Mouse (Mus musculus) adrenal gland, adult (tissue): ENCODE measurements around the gene Sec24d.

ENCODE experiments used
- DNase-seq, 2 experiments: peaks; one replicate each; pipeline ENCODE4 v3.0.0; 2022 to 2023; ENCODE audit warnings: low spot score in 1 of 2; ENCODE audit not compliant: inconsistent age in 2 of 2

Gene Sec24d

DNA sequence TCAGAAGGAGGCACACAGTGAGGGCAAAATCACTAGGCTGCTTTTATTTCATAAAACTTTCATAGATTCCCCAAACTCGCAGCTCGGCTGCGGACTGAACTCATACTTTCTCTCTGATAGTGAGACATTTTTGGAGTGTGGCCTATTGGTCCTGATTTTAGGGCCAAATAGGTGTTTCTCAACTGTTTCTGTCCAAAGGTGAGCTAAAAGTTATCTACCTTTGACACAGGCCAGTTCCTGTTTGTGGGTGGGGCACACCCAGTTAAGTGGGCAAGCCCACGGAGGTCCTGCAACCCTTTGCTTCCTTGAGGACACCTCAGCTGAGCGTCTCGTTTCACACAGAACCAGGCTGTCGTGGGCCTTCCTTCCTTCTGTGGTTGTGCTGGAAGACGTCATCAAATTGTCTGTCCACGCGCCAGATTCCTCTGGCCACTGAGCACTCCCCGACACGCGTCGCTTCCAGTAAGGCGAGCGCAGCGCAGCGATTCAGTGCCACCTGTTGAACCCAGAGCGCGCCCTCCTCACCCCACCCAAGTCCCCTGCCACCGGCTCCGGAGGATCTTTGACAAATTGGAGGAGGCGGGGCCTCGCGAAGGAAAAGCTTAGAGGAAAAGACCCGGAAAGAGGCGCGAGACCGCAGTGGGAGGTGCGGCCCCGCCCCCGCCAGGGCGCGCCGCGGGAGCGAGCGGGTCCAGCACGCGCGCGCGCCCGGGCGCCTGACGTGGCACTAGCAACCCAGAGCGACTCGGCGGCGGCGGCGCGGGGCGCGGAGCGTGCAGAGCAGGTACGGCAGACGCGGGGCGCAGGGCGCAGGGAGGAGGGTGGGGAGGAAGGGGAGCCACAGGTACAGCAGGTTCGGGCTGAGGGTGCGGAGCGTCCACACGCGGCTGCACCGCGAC, at the start of gene Sec24d:
Gene Sec24d, plus strand, starts transcription at position 703 of the 899 bp plus-strand sequence.
- peak; percentile 91 to 95 for DNase-seq

DNA sequence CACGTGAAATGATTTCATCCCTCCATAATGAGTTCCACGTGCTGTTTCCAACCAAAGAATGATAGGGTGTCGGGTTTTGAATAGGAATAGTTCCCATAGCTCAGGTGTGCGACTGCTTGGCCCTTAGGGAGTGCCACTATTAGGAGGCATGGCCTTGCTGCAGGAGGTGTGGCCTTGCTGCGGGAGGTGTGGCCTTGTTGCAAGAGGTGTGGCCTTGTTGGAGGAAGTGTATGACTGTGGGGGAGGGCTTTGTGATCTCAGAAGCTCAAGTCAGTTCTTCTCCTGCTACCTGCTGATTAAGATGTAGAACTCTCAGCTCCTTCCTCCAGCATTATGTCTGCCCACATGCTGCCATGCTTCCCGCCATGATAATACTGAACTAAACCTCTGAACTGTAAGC, 48.6 kb upstream of the Sec24d start:
- DNase-seq = no peak

DNA sequence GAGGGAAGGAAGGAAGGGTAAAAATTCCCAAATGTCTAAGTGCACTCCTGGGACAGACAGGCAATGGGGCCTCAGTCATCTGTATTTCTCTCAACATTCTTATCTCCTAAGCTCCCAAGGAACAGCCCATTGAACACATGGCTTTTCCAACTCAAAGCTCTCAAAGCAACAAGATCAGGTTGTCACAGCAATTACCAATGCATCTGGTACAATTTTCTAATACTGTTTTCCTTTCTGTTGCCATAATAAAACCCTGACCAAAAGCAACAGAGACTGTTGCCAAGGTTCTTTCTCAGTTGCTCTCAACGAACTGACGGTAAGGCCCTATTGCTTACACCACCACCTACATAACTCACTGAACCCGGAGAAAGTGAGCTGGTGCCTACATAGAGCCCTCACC, 40.0 kb upstream of the Sec24d start:
- no peak for DNase-seq

DNA sequence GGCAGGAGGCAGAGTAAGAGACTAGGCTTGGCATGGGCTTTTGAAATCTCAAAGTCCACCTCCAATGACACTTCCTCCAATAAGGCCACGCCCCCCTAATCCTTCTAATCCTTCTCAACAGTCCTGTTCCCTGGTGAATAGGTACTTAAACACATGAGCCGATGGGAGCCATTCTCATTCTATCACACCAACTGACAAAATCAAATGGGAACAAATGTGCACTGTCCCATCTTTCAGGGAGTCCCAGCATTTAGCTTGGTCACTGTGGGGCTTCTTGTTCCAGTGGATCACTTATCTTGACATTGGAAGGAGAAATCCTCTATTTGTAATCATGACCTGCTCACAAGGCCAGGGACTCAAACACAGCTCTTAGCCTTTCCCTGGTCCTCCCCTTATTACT, 35.6 kb upstream of the Sec24d start:
- no peak for DNase-seq

DNA sequence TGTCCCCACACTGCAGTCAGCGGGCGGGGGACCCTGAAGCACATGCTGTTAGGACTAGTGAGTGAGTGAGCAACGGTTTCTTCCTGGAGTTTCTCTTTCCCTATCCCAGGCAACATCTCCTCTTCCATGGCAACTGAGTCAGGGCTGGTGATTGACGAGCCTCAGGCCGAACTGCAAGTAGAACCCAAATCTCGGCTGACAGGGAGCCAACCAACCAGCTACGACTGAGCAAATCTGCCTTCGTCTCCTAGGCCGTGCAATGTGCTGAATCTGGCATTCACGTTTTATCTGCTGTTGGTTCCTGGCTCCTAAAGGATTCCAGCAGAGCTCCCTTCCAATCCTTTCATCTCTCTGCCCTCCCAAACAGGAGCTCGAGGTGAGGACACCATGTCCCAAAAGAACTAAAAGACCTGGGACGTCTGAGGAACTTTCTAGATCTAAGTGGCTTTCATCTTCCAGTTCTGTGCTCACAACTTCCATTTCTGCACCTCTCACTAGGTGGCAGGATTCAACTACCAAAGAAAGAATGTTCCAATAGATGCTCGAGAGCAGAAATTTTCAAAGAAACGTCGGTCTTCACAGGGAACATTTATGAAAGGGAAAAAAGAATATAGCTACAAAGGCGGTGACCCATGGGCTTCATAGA, 32.9 kb upstream of the Sec24d start:
- peak; percentile 40 to 88 for DNase-seq

DNA sequence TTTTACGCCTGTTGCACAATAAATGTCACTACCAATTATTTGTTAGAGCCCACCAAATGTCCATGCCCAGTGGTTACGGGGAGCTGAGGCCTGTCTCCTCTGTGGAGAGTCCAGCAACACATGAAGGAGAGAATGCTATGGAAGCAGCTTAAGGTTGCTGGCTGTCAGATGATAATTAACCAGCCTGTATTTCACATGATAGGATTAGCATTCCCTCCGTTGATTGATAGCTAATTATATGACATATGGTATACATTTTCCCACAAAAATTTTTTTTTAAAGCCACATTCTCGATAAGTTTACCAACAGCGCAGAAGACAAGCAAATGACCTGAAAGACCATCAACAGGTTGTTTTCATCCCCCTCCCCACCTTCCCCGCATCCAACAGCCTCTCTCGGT, 31.8 kb upstream of the Sec24d start:
- peak in 1 of 2 experiments; percentile 47 for DNase-seq

DNA sequence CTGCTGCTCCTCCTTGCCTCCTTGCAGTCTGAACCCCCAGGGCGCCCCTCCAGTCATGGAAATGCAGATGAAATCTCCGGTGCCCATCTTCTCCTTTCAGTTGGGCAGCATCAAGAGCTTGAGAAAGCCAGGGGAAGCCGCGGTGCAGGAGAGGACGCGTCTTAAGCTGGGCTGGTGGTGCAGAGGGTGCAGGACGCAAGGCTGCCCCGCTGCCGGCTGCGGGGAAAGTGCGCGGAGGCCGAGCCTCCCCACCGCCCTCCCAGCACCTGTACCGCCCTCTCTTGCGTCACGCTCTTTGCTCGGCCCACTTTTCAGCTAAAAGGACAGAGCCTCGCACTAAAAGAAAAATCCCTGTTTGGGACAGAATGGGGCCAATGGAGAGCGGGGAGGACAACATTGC, 31.3 kb upstream of the Sec24d start, which contains the start of gene Synpo2:
Gene Synpo2, minus strand, starts transcription at position 229 of the 400 bp plus-strand sequence.
- DNase-seq = peak; percentile 81 to 92

DNA sequence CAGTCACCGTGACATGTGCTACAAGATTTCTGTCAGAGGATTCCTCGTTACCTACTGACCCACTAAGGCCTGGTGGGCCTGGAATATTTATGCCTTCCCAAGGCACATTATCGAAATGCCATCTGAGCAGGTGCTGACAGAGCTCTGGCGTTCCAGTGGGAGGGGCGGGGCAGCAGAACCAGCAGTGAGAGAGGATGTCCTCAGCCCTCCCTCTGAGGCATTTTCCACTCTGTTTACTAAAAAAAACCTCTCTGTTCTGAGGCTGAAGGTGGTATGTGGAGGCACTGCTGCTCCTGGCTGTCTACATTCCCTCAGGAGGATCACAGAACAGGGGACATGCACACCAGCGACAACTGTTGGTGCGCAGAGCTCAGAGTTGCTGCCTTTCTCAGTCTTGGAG, 30.2 kb upstream of the Sec24d start:
- DNase-seq = no peak

DNA sequence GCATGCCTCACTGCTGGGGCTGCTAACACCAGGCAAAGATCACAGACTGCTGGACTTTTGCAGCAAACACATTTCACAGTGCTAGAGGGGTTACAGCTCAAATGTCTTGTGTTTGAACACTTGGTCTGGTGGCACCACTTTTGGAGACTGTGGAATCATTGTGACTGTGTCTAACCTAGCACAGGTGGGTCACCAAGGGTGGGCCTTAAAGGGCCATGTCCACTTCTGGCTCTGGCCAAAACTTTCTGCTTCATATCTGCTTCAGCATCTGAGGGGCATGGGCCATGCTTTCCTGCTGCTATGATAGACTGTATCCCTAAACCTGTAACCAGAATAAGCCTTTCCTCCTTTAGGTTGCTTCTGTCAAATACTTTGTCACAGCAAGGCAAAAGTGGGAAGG, 29.8 kb upstream of the Sec24d start:
- DNase-seq = no peak

DNA sequence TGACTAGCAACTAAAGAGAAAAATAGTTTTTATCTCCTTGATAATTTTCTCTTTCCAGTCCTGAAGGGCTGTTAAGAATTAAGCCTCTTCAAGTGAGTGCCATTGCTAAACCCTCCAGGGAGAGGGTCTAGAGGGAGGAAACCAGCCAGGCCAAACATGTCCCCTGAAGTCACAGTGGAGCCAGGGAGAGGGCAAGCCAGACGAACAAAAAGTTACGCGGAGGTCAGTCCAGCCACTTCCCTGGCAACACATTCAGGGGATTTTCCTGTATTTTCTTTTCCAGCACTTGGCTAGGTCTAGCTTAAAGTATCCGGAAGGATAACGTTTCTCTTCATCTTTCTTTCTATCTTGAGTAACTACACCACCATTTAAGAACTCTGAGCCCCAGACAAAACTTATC, 22.9 kb upstream of the Sec24d start:
- DNase-seq = no peak

DNA sequence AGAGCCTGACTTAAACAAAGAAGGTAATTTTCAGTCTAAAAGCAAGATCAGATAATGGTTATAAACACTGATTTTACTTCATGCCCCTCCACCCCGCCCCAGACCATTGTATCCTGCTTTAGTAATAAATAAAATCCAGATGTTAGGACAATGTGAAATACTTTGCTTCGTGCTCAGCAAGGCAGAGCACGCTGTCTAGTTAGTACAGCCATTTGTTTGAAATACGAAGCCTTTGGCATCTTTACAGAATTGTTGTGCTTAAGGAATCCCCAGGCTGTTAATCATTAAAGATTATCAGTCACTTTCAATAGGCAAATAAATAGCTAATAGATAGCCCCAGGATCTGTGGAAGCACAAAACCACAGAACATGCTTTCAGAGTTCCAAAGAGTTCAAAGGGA, 21.6 kb upstream of the Sec24d start:
- DNase-seq = no peak

DNA sequence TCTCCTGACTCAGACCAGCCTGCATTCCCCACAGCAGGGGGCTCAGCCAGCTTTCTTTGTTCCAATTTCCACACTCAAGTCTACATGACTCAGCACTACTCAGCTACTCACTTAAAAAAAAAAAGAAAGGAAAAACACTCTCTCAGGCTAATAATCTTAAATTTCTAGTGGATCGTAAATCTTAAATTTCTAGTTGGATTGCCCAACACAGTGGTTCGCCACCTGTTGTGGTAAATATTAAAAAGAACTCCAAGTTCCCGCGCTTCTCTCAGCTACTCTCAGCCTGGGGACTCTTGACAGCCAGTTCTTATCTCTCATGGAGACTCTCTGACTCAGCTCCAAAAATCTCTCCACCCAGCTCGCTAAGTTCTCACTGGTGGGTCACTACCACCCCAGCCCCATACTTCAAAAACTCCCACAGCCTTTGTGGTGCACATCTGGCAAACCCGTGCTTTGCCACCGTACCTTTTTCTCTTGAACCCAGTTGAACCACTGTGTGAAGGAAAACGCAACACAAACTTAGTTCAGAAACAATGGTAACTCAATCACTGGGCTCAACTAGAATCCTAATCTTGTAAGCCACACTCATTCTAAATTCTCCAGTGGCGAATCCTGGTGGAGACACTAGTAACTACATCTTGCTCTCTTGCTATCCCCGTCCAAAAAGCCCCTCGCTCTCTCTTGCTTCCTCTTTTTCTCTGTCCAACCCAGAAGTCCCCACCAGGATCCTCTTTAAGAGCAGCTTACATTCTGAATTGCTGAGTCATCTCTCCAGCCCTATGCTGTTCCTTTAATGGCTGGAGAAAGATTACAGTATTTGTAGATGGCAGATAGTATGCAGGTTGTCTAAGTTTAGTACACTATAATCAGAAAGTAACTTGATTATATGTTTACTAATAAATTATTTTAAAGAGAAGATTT, 10.8 kb upstream of the Sec24d start:
- no peak for DNase-seq

DNA sequence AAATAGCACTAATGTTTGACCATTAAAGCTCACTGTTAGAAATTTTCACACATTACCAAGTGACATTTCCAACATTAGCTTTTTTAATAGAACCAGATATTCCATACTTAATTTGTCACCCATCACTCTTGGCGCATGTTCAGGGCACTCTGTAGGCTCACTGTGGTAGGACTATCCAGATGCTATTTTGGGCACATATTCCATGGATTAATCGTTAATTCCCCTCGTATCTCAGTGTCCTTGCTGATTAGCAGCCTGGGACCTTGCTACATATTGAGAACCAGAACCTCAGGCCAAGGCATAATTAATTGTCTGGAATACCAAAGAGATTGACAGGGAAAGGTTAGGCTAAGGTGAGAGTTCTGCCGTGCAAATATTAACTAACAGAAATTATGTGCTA, 8.5 kb upstream of the Sec24d start:
- no peak for DNase-seq

DNA sequence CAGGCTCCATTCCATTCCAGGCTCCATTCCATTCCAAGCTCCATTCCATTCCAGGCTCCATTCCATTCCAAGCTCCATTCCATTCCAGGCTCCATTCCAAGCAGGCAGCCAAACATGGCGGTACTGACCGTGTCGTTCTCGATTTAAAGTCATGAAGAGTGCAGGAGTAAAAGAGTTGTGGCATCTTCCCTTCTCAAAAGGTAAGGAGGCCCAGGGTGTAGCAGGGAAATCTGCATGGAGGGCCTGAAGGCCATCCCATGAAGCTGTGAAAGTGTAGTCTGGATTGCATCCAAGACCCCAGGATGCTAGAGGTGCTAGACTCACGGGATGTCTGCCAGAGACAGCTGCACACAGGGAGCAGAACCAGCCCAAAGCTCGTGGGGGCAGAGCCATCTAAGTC, 2.5 kb upstream of the Sec24d start:
- no peak for DNase-seq

DNA sequence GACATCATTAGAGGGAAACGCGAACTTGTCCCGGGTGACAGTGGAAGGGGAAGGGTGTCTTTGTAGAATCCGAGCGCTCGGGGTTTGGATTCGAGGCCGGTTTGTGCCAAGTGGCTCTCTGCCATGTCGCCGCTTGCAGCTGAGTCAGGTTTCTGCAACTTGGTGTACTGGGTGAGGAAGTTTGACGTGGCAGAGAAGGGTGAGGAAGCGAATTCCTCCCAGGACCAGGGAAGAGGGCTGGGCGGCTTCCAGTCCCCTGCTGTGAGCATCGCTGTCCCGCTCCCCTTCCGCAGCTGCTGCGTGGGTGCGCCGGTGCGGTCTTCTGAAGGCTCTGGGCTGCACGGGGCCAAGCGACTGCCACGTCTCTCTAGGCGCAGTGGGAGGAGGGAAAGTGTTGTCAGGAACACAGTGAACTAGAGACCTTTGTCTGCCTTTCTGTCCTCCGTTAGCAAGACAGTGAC, 516 bp downstream of the Sec24d start:
- peak; percentile 86 to 95 for DNase-seq

DNA sequence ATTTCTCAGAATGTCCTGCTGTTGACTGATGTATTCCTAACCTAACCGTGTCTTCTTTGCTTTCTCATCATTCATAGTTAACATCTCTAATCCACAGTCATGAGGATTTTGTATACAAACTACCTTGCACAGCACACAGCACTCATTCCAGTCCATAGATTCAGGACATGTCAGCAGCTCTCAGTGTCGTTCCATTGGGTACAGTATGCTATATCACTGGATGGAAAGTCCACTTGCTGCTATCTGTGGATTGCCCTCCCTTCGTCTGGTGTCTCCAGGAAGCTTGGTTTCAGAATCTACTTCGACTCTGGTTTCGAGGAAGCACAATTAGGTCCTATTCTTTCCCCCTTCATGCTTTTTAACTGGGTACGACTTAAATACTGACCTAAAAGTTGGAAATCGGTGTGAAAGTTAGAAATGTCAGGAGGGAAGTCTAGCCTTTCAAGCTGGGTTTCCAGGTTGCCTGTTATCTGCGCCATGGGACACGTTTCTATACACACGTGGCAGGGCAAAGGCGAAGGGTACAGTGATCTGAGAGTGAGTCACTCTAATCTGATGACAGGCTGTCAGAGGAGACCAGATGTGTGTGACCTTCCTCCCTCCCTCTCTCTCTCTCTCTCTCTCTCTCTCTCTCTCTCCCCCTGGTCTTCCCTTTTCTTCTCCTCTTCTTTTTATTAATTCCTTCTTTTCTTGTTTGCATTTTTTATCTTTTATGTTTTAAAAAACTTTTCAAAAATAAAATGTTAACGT, 15.8 kb downstream of the Sec24d start:
- DNase-seq = peak; percentile 65 to 84

DNA sequence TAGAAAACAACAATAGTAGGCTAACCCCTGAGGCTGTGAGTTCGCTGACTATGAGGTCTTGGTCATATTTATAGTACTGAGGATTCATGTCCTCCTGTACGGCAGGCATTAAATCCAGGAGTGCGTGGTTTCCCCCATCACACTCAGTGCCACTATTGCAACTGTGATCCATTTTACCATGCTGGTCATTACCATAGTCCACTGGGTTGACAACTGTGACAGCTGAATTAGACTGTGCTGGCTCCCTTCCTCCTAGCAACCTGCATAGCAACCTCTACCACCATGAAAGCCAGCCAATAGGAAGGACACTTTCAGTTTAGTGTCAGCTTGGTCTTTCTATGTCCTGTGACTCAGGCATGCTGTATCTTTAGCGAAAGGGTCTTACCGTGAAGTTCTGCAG, 17.0 kb downstream of the Sec24d start:
- DNase-seq = no peak

DNA sequence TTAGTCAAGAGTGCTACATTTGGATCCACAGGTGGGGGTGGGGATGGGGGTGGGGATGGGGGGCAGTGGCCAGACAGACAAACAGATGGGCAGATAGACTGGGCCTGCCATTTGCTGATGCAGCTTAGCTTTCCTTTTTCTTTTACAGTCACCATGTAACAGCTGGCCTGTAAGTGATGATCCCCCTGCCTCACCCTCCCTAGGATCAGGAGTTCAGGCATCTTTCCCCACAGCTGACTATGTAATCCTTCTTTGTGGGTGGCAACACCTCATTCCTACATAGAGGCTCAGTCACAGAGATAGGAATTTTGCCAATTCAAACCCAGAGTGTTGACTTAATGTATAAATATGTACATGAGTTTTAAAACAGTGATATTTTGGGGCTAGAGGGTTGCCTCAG, 18.4 kb downstream of the Sec24d start:
- DNase-seq = no peak

DNA sequence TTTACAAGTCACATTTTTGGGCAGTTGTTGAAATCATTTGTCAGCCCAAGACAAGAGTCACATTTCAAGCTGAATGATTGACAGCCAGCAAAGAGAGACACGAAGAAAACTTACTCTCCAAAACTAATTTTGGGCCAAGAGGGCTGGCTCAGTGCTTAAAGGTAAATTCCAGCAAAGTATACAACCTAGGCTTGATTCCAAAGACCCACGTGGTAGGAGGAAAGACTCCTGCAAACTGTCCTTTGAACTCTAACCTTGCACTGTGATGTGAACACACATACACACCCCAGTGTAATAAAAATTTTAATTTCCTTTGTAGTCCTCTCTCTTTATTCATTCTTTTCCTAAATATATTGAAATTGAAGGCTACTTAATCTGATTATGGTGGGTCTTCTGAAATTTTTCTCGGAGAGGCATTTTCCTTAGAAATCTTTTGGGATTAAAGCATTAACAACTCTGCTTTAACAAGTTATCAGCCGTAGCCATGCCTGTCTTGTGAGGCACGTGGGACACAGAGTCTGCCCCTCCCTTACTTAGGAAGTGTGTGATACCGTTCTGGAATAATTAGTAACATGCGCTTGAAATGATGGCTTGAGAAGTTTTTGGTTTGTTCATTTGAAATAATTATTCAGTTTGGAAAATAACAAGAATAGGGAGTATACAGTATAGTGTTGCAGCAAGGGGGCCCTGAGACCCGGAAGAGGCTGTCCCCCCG, 21.8 kb downstream of the Sec24d start:
- DNase-seq = no peak

DNA sequence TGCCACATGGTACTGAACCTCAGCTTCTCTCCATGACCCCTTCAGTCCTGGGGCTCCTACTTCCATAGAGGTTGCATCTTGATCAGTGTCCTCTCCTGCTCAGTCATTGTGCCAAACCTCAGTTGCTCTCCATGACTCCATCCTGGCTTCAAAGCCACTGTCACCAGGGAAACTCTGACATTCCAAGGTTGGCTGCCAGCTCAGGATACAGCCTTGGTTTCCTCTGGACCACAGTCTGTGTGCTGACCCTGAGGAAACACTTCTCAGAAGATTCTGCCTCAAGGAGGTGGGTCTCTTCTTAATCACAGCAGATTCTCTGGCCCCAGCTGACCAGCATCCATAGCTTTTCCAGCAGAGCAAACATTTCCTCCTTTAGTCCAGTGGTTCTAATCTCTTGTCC, 24.4 kb downstream of the Sec24d start:
- peak; percentile 30 to 72 for DNase-seq
